ENCODE assay signal across 8 mouse cellular contexts in the genomic region with DNA sequence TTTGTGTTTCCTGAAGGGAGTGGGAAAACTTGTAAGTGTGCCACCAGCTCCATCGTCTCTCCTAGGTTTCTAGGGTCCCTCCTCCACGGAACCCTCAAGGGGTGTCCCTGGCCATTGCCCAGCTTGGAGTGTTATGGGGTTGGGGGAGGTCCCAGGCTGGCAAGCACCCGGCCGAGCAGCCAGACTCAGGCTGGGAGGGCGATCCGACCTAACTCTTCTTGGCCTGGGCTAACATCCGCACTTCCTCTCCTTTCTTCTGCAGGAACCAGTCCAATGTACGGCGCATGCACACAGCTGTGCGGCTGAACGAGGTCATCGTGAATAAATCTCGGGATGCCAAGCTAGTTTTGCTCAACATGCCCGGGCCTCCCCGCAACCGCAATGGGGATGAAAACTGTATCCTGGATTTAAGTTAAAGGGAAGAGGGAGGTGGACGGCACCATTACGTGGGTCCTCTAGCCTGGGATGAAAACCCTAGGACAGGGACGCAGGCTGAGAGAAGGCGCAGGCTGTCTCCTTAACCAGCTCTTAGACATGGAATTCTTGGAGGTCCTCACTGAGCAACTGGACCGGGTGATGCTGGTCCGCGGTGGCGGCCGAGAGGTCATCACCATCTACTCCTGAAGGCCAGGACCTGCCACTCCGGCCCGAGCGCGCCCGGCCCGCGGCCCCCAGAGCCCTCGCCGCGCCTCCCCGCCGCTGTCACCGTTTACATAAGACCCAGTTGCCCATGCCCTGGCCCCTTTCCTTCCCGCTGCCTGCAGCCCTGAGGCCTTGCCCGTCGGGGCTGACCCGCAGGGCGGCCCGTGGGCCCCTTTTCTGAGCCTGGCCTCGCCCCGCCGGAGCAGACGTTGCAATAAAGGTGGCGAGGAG. TPM values are rescaled to one million over a fixed set of nuclear protein-coding genes. Genes with fewer than 3 reads are reported as not detected.
DNase-seq lines count a peak whose midpoint lies in the region; ATAC-seq and TF ChIP-seq lines count a peak whose summit lies in the region.

No protein-coding gene starts in this region.

- TF ChIP-seq POLR2A in kidney, adult 2 months (IDR thresholded peaks at IDR 0.05; ENCODE audit: low read depth, low read length): no peak

- no peak for TF ChIP-seq CTCF in kidney, adult 2 months (conservative IDR thresholded peaks at IDR 0.05; ENCODE audit: insufficient read depth, insufficient read length, low read depth, low read length)
- TF ChIP-seq CTCF in hindbrain, postnatal 0 days (IDR thresholded peaks at IDR 0.05; ENCODE audit: low read depth): no peak

- H3K36me3 ChIP-seq in kidney, adult 2 months (ENCODE audit: control insufficient read depth, insufficient read depth, low read length): no peaks in the 10 kb centered on the region
- H3K36me3 ChIP-seq in embryonic facial prominence, embryonic 12.5 days: peaks cover 31% of the 10 kb centered on the region
- peaks cover 27% of the 10 kb centered on the region for H3K36me3 ChIP-seq in hindbrain, postnatal 0 days (ENCODE audit: insufficient read depth, low read length)
- H3K36me3 ChIP-seq in midbrain, embryonic 14.5 days (ENCODE audit: control insufficient read depth, insufficient read depth, low read length): peaks cover 63% of the 10 kb centered on the region

- no peak for DNase-seq in kidney, adult 2 months
- DNase-seq in kidney, adult 18-20 months: no peak
- no peak for DNase-seq in hindbrain, postnatal 0 days (ENCODE audit: low spot score)
- peak; percentile 28 for DNase-seq in midbrain, embryonic 14.5 days
- no peak for DNase-seq in right cerebral cortex, postnatal 4 days
- DNase-seq in thymus, adult 18-20 months: no peak
- no peak for DNase-seq in thymus, postnatal 0 days (ENCODE audit: low spot score)

- H3K4me3 ChIP-seq in kidney, adult 2 months (ENCODE audit: insufficient read depth, low read depth, low read length): peak overlapping the region; percentile 7; the same call in 1 of the 2 replicates
- peak overlapping the region; percentile 35 for H3K4me3 ChIP-seq in embryonic facial prominence, embryonic 12.5 days
- H3K4me3 ChIP-seq in hindbrain, postnatal 0 days (ENCODE audit: low read length): 0 out of 2 replicates have a peak overlapping the region, but pooled peaks have one; percentile 11
- H3K4me3 ChIP-seq in midbrain, embryonic 14.5 days (replicated peaks; ENCODE audit: low read depth, low read length): peak overlapping the region; percentile 22

- H3K4me1 ChIP-seq in kidney, adult 2 months (ENCODE audit: control insufficient read depth, insufficient read depth, low read length): peaks cover 4% of the 10 kb centered on the region; the same call in 1 of the 2 replicates
- H3K4me1 ChIP-seq in embryonic facial prominence, embryonic 12.5 days: peaks cover 18% of the 10 kb centered on the region
- H3K4me1 ChIP-seq in hindbrain, postnatal 0 days (ENCODE audit: insufficient read depth, low read length): 0 out of 2 replicates have a peak, but pooled peaks cover 6% of the 10 kb centered on the region
- peaks cover 13% of the 10 kb centered on the region for H3K4me1 ChIP-seq in midbrain, embryonic 14.5 days (ENCODE audit: control insufficient read depth, insufficient read depth, low read length)

- peak overlapping the region; percentile 21; the same call in 1 of the 2 replicates for H3K9ac ChIP-seq in embryonic facial prominence, embryonic 12.5 days
- 0 out of 2 replicates have a peak overlapping the region, but pooled peaks have one; percentile 33 for H3K9ac ChIP-seq in hindbrain, postnatal 0 days (replicated peaks; ENCODE audit: low read length)
- peak overlapping the region; percentile 24; the same call in 1 of the 2 replicates for H3K9ac ChIP-seq in midbrain, embryonic 14.5 days (replicated peaks; ENCODE audit: low read length)

- no peak for ATAC-seq in embryonic facial prominence, embryonic 12.5 days (ENCODE audit: insufficient number of reproducible peaks, insufficient read depth, low FRiP score, low TSS enrichment)
- no peak for ATAC-seq in hindbrain, postnatal 0 days
- ATAC-seq in midbrain, embryonic 14.5 days (ENCODE audit: low FRiP score, low TSS enrichment): no peak

- H3K4me2 ChIP-seq in embryonic facial prominence, embryonic 12.5 days (replicated peaks): peak overlapping the region; percentile 62
- peak overlapping the region; percentile 46 for H3K4me2 ChIP-seq in hindbrain, postnatal 0 days (ENCODE audit: low read depth, low read length)
- peak overlapping the region; percentile 48 for H3K4me2 ChIP-seq in midbrain, embryonic 14.5 days (ENCODE audit: low read length)

- no peaks in the 10 kb centered on the region for H3K27me3 ChIP-seq in kidney, adult 2 months (replicated peaks; ENCODE audit: control insufficient read depth, insufficient read depth, low read length)
- H3K27me3 ChIP-seq in embryonic facial prominence, embryonic 12.5 days: peaks cover 51% of the 10 kb centered on the region
- H3K27me3 ChIP-seq in hindbrain, postnatal 0 days (ENCODE audit: insufficient read depth, low read length): no peaks in the 10 kb centered on the region
- 0 out of 2 replicates have a peak, but pooled peaks cover 2% of the 10 kb centered on the region for H3K27me3 ChIP-seq in midbrain, embryonic 14.5 days (ENCODE audit: control insufficient read depth, insufficient read depth, low read length)

- no peak overlapping the region for H3K27ac ChIP-seq in kidney, adult 2 months (ENCODE audit: insufficient read depth, low read depth, low read length)
- no peak overlapping the region for H3K27ac ChIP-seq in embryonic facial prominence, embryonic 12.5 days
- no peak overlapping the region for H3K27ac ChIP-seq in hindbrain, postnatal 0 days
- no peak overlapping the region for H3K27ac ChIP-seq in midbrain, embryonic 14.5 days (replicated peaks; ENCODE audit: low read depth, low read length)

- WGBS in kidney, adult 2 months: 10% methylated on average over 49 of the region's 49 CpGs
- 7% methylated on average over 47 of the region's 49 CpGs for WGBS in embryonic facial prominence, embryonic 12.5 days
- 13% methylated on average over 49 of the region's 49 CpGs for WGBS in hindbrain, postnatal 0 days
- 11% methylated on average over 49 of the region's 49 CpGs for WGBS in midbrain, embryonic 14.5 days

- H3K9me3 ChIP-seq in embryonic facial prominence, embryonic 12.5 days: no peaks in the 10 kb centered on the region
- H3K9me3 ChIP-seq in hindbrain, postnatal 0 days (ENCODE audit: low read length): no peaks in the 10 kb centered on the region
- H3K9me3 ChIP-seq in midbrain, embryonic 14.5 days (ENCODE audit: control insufficient read depth, low read length): no peaks in the 10 kb centered on the region

RNA-seq across cellular contexts. Expression of gene Slc12a5, which starts 36.5 kb away (rescaled TPM):
- polyA plus RNA-seq in kidney, adult 2 months (2012; rRNA removed): 1.5 and 2.2 TPM in 2 replicates
- 1.9 and 2.0 TPM in 2 replicates for polyA plus RNA-seq in embryonic facial prominence, embryonic 12.5 days (2016; fragmentation: Nextera tagmentation; extraction: Ambion mirVana)
- total RNA-seq in hindbrain, postnatal 0 days (2014; rRNA removed): 257 TPM in 2 replicates
- 67.1 and 71.0 TPM in 2 replicates for polyA plus RNA-seq in hindbrain, postnatal 0 days (2015; fragmentation: Nextera tagmentation; extraction: Ambion mirVana)
- 53.8 and 63.0 TPM in 2 replicates for polyA plus RNA-seq in midbrain, embryonic 14.5 days (2014; fragmentation: Nextera tagmentation; extraction: Ambion mirVana)
- 0.26 and 0.30 TPM in 2 replicates for polyA plus RNA-seq in thymus, postnatal 0 days (2015; fragmentation: Nextera tagmentation; extraction: Ambion mirVana)

RNA-seq across cellular contexts. Expression of gene Ncoa5, which starts 37.6 kb away (rescaled TPM):
- polyA plus RNA-seq in kidney, adult 2 months (2012; rRNA removed): 31.3 and 34.4 TPM in 2 replicates
- 112 and 119 TPM in 2 replicates for polyA plus RNA-seq in embryonic facial prominence, embryonic 12.5 days (2016; fragmentation: Nextera tagmentation; extraction: Ambion mirVana)
- 60.8 and 101 TPM in 2 replicates for total RNA-seq in hindbrain, postnatal 0 days (2014; rRNA removed)
- polyA plus RNA-seq in hindbrain, postnatal 0 days (2015; fragmentation: Nextera tagmentation; extraction: Ambion mirVana): 55.5 and 56.3 TPM in 2 replicates
- polyA plus RNA-seq in midbrain, embryonic 14.5 days (2014; fragmentation: Nextera tagmentation; extraction: Ambion mirVana): 76.6 and 105 TPM in 2 replicates
- polyA plus RNA-seq in thymus, postnatal 0 days (2015; fragmentation: Nextera tagmentation; extraction: Ambion mirVana): 43.8 and 51.3 TPM in 2 replicates

RNA-seq across cellular contexts. Expression of gene Mmp9, which starts 56.5 kb away (rescaled TPM):
- 1.7 and 1.8 TPM in 2 replicates for polyA plus RNA-seq in kidney, adult 2 months (2012; rRNA removed)
- polyA plus RNA-seq in embryonic facial prominence, embryonic 12.5 days (2016; fragmentation: Nextera tagmentation; extraction: Ambion mirVana): 4.5 and 4.6 TPM in 2 replicates
- total RNA-seq in hindbrain, postnatal 0 days (2014; rRNA removed): 8.8 and 14.4 TPM in 2 replicates
- 6.7 and 7.1 TPM in 2 replicates for polyA plus RNA-seq in hindbrain, postnatal 0 days (2015; fragmentation: Nextera tagmentation; extraction: Ambion mirVana)
- polyA plus RNA-seq in midbrain, embryonic 14.5 days (2014; fragmentation: Nextera tagmentation; extraction: Ambion mirVana): 29.7 and 29.9 TPM in 2 replicates
- 47.8 and 53.2 TPM in 2 replicates for polyA plus RNA-seq in thymus, postnatal 0 days (2015; fragmentation: Nextera tagmentation; extraction: Ambion mirVana)

RNA-seq across cellular contexts. Expression of gene Cd40, which starts 58.3 kb away (rescaled TPM):
- 6.1 and 11.2 TPM in 2 replicates for polyA plus RNA-seq in kidney, adult 2 months (2012; rRNA removed)
- 5.2 and 6.5 TPM in 2 replicates for polyA plus RNA-seq in embryonic facial prominence, embryonic 12.5 days (2016; fragmentation: Nextera tagmentation; extraction: Ambion mirVana)
- total RNA-seq in hindbrain, postnatal 0 days (2014; rRNA removed): 3.8 and 7.3 TPM in 2 replicates
- polyA plus RNA-seq in hindbrain, postnatal 0 days (2015; fragmentation: Nextera tagmentation; extraction: Ambion mirVana): 4.8 and 5.4 TPM in 2 replicates
- polyA plus RNA-seq in midbrain, embryonic 14.5 days (2014; fragmentation: Nextera tagmentation; extraction: Ambion mirVana): 5.1 and 7.3 TPM in 2 replicates
- 29.6 and 31.4 TPM in 2 replicates for polyA plus RNA-seq in thymus, postnatal 0 days (2015; fragmentation: Nextera tagmentation; extraction: Ambion mirVana)

Comparison
In these comparisons a context has a peak if more than half of its experiments do, and no peak if none do; other contexts are left out.
1. RNA of gene Slc12a5, which starts 36.5 kb away (polyA plus RNA-seq): 67.1 to 71.0 TPM in hindbrain, postnatal 0 days and 53.8 to 63.0 TPM in midbrain, embryonic 14.5 days; 1.9 to 2.0 TPM in embryonic facial prominence, embryonic 12.5 days, 1.5 to 2.2 TPM in kidney, adult 2 months and 0.26 to 0.30 TPM in thymus, postnatal 0 days; every median in the first group is over 10 times any median in the second.
2. Peak in every context shown above with its lines, with median percentiles within 50 percentile points of each other: H3K4me3 ChIP-seq, H3K4me2 ChIP-seq and H3K9ac ChIP-seq.